Mouse (Mus musculus) left cerebral cortex, postnatal 4 days (tissue): ENCODE measurements around the gene Klhl35. TPM values are rescaled to one million over a fixed set of nuclear protein-coding genes. Genes with fewer than 3 reads are reported as not detected.

Experiments used
- DNase-seq: peaks from one replicate; pipeline ENCODE4 v3.0.0-alpha.2; 2022
- intact Hi-C: fragments of 180-260 bp; cut with DNase I; formaldehyde crosslinking; loops from one replicate; pipeline ENCODE4 v1.15.1; 2025
- total RNA-seq, 2 experiments: library from RNA; stranded (reverse); gene quantifications; 2 replicates each; pipeline ENCODE4 v1.2.3; 2021

Gene Klhl35
- total RNA-seq, 2 experiments from 2014 or later = 4.8 to 5.8 TPM

- DNase-seq = peak; percentile 66
- intact Hi-C loops = loop anchor here (1.0 kb wide), 1 partner anchor 75 kb away; no protein-coding TSS in a partner anchor
Measured at GRCm38 (mm10) chr7:99450703-99451102, 15.1 kb upstream of the Klhl35 start.

GRCm38 (mm10) chr7:99452859-99453258 is 12.9 kb upstream of the Klhl35 start:
- intact Hi-C loops = no loop called here
- no peak for DNase-seq

GRCm38 (mm10) chr7:99454044-99454443 is 11.8 kb upstream of the Klhl35 start:
- intact Hi-C loops = no loop called here
- DNase-seq = no peak

- DNase-seq = no peak
- intact Hi-C loops = no loop called here
Measured at GRCm38 (mm10) chr7:99458849-99459248, 7.0 kb upstream of the Klhl35 start.

GRCm38 (mm10) chr7:99459888-99460652 is 5.7 kb upstream of the Klhl35 start:
- no peak for DNase-seq
- intact Hi-C loops = no loop called here

- DNase-seq = no peak
- intact Hi-C loops = no loop called here
Measured at GRCm38 (mm10) chr7:99463120-99463519, 2.7 kb upstream of the Klhl35 start.

GRCm38 (mm10) chr7:99467916-99468282 is 2.1 kb downstream of the Klhl35 start:
- peak; percentile 66 for DNase-seq
- intact Hi-C loops = no loop called here

GRCm38 (mm10) chr7:99468283-99469132 is 2.7 kb downstream of the Klhl35 start:
- peak; percentile 82 for DNase-seq
- intact Hi-C loops = no loop called here

GRCm38 (mm10) chr7:99469680-99470405 is 4.0 kb downstream of the Klhl35 start:
- peak; percentile 60 for DNase-seq
- intact Hi-C loops = no loop called here

GRCm38 (mm10) chr7:99471578-99471977 is 5.8 kb downstream of the Klhl35 start:
- intact Hi-C loops = no loop called here

GRCm38 (mm10) chr7:99473638-99474407 is 8.0 kb downstream of the Klhl35 start:
- peak; percentile 47 for DNase-seq
- intact Hi-C loops = no loop called here

More at GRCm38 (mm10) chr7:99471578-99471977, 5.8 kb downstream of the Klhl35 start:
- no peak for DNase-seq

- intact Hi-C loops = no loop called here
- peak; percentile 53 for DNase-seq
Measured at GRCm38 (mm10) chr7:99474836-99475561, 9.2 kb downstream of the Klhl35 start.

GRCm38 (mm10) chr7:99475562-99475911 is 9.7 kb downstream of the Klhl35 start:
- no peak for DNase-seq
- intact Hi-C loops = no loop called here

GRCm38 (mm10) chr7:99476558-99477114 is 10.8 kb downstream of the Klhl35 start:
- no peak for DNase-seq
- intact Hi-C loops = no loop called here

GRCm38 (mm10) chr7:99477235-99477634 is 11.4 kb downstream of the Klhl35 start:
- intact Hi-C loops = no loop called here
- no peak for DNase-seq

GRCm38 (mm10) chr7:99482637-99483036 is 16.8 kb downstream of the Klhl35 start:
- intact Hi-C loops = no loop called here
- DNase-seq = no peak

- intact Hi-C loops = no loop called here
- peak; percentile 93 for DNase-seq
Measured at GRCm38 (mm10) chr7:99483271-99483923, 17.6 kb downstream of the Klhl35 start, which contains the start of gene Rps3. Rps3 (minus strand) TSS chr7:99483738.

GRCm38 (mm10) chr7:99483924-99484319 is 18.1 kb downstream of the Klhl35 start:
- intact Hi-C loops = no loop called here
- DNase-seq = no peak

GRCm38 (mm10) chr7:99484679-99485078 is 18.9 kb downstream of the Klhl35 start:
- intact Hi-C loops = no loop called here
- no peak for DNase-seq
